In the genomic region with DNA sequence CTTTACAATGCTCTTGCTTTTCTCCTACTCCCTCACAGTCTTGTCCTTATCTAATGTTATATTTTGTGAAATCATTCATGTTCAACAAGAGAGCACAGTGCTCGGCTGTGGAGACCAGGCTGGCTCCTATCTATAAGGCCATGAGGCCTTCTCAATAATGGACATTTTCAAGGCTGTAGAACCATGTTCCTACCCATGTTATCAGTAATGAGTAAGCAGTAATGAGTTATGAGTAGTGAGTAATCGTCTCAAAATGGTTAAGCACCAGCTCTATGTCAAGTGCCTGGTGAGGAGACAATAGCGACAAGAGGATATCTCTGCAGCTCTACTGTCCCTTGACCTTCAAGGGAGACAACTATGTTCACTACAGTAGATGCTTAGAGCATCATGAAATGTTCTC, we compare ENCODE assay signal across 33 mouse cellular contexts.
"Had no signal": no experiment of that assay in that cellular context is flagged by ENCODE, and none has a peak within 500 bp of the region (broad histone marks: within the 10 kb centered on the region; RNA-seq: fewer than 3 reads in every experiment).

No protein-coding gene starts in this region.

- H3K27me3 ChIP-seq: heart, embryonic 13.5 days; heart, embryonic 15.5 days; hindbrain, embryonic 12.5 days; hindbrain, embryonic 13.5 days; hindbrain, embryonic 15.5 days; intestine, embryonic 15.5 days; kidney, embryonic 15.5 days had no signal

- DNase-seq: heart, postnatal 14 days; heart, postnatal 36 days; heart, postnatal 4 days; kidney, adult 11 months; kidney, adult 18-20 months; kidney, adult 2 months; kidney, adult 8-10 months; kidney, adult 9 months; kidney, postnatal 10 days; kidney, postnatal 14 days; kidney, postnatal 25 days; kidney, postnatal 36 days; kidney, postnatal 4 days; layer of hippocampus, adult 9-11 months; layer of hippocampus, postnatal 36 days had no signal

- H3K9ac ChIP-seq: heart, embryonic 13.5 days; heart, embryonic 15.5 days; hindbrain, embryonic 12.5 days; hindbrain, embryonic 13.5 days; hindbrain, embryonic 14.5 days; hindbrain, embryonic 15.5 days; intestine, embryonic 15.5 days; kidney, embryonic 15.5 days had no signal

- H3K4me3 ChIP-seq: heart, embryonic 13.5 days; heart, embryonic 15.5 days; hindbrain, embryonic 10.5 days; hindbrain, embryonic 12.5 days; hindbrain, embryonic 13.5 days; hindbrain, embryonic 15.5 days; intestine, embryonic 15.5 days; kidney, embryonic 15.5 days; layer of hippocampus, adult 2 months; left cerebral cortex, adult 2 months had no signal

- H3K4me2 ChIP-seq: heart, embryonic 11.5 days; heart, embryonic 13.5 days; heart, embryonic 15.5 days; hindbrain, embryonic 12.5 days; hindbrain, embryonic 13.5 days; hindbrain, embryonic 14.5 days; hindbrain, embryonic 15.5 days; intestine, embryonic 15.5 days; kidney, embryonic 15.5 days had no signal

- H3K9me3 ChIP-seq: heart, embryonic 13.5 days; heart, embryonic 15.5 days; hindbrain, embryonic 10.5 days; hindbrain, embryonic 12.5 days; hindbrain, embryonic 13.5 days; hindbrain, embryonic 15.5 days; intestine, embryonic 15.5 days; kidney, embryonic 15.5 days had no signal

- H3K27ac ChIP-seq: heart, embryonic 13.5 days; heart, embryonic 15.5 days; hindbrain, embryonic 10.5 days; hindbrain, embryonic 12.5 days; hindbrain, embryonic 13.5 days; hindbrain, embryonic 14.5 days; hindbrain, embryonic 15.5 days; hindbrain, postnatal 0 days; intestine, embryonic 15.5 days; kidney, embryonic 15.5 days; kidney, postnatal 0 days; layer of hippocampus, adult 2 months; left cerebral cortex, adult 2 months had no signal

- ATAC-seq: hindbrain, embryonic 16.5 days; hindbrain, postnatal 0 days; inflammation-experienced regulatory T-cells, adult 6 months; intestine, embryonic 15.5 days; intestine, embryonic 16.5 days; intestine, postnatal 0 days had no signal

- H3K36me3 ChIP-seq: heart, embryonic 13.5 days; heart, embryonic 15.5 days; hindbrain, embryonic 10.5 days; hindbrain, embryonic 12.5 days; hindbrain, embryonic 13.5 days; hindbrain, embryonic 15.5 days; intestine, embryonic 15.5 days; kidney, embryonic 15.5 days had no signal

- H3K4me1 ChIP-seq: heart, embryonic 13.5 days; heart, embryonic 15.5 days; hindbrain, embryonic 10.5 days; hindbrain, embryonic 12.5 days; hindbrain, embryonic 13.5 days; hindbrain, embryonic 15.5 days; intestine, embryonic 15.5 days; kidney, embryonic 15.5 days had no signal
